Mouse (Mus musculus) liver, embryonic 16.5 days (tissue): ENCODE measurements around the gene Ces1b. TPM values are rescaled to one million over a fixed set of nuclear protein-coding genes. Genes with fewer than 3 reads are reported as not detected.

Experiments used
- ATAC-seq: fragments of 200-750 bp; cut with Nextera tagmentation; 2 replicates; pipeline ENCODE4 v1.8.0; 2017; ENCODE audit warnings: low read depth, mild to moderate bottlenecking, moderate number of reproducible peaks, moderate library complexity
- H3K27ac ChIP-seq: fragments of 300-500 bp; sonication (generic); 2 replicates; pipeline ENCODE4 v1.5.1; 2014; ENCODE audit warnings: mild to moderate bottlenecking, low read length
- H3K27me3 ChIP-seq: fragments of 300-500 bp; sonication (generic); 2 replicates; pipeline ENCODE4 v1.6.1; 2014; ENCODE audit warnings: low read depth, low read length, mixed read lengths; ENCODE audit not compliant: control insufficient read depth, insufficient read depth
- H3K36me3 ChIP-seq: fragments of 300-500 bp; sonication (generic); 2 replicates; pipeline ENCODE4 v1.6.1; 2014; ENCODE audit warnings: mild to moderate bottlenecking; ENCODE audit not compliant: control insufficient read depth, insufficient read depth
- H3K4me1 ChIP-seq: fragments of 300-500 bp; sonication (generic); 2 replicates; pipeline ENCODE4 v1.6.1; 2014; ENCODE audit warnings: low read depth, low read length, mixed read lengths; ENCODE audit not compliant: control insufficient read depth
- H3K4me2 ChIP-seq: fragments of 300-500 bp; sonication (generic); 2 replicates; pipeline ENCODE4 v1.6.1; 2014; ENCODE audit warnings: low read depth, low read length, mixed read lengths
- H3K4me3 ChIP-seq: fragments of 300-500 bp; sonication (generic); 2 replicates; pipeline ENCODE4 v1.5.1; 2014; ENCODE audit warnings: low read depth, mild to moderate bottlenecking, low read length
- H3K9ac ChIP-seq: fragments of 300-500 bp; sonication (generic); 2 replicates; pipeline ENCODE4 v1.6.1; 2014; ENCODE audit warnings: low read depth, low read length
- H3K9me3 ChIP-seq: fragments of 300-500 bp; sonication (generic); replicated peaks from 2 replicates; pipeline ENCODE4 v1.6.1; 2016; ENCODE audit warnings: low read length; ENCODE audit not compliant: control insufficient read depth
- WGBS: fragments of 180-500 bp; shearing (Covaris S2); extraction: QIAGEN DNeasy Blood & Tissue Kit; methylation state at CpG from one replicate; pipeline ENCODE4 v1.1.7; 2014; ENCODE audit not compliant: insufficient replicate concordance; 5-methylcytosine and 5-hydroxymethylcytosine counted together
- polyA plus RNA-seq: library from polyadenylated mRNA; unstranded; fragments of >200 nt; fragmentation: Nextera tagmentation; extraction: Ambion mirVana; gene quantifications from 2 replicates; pipeline ENCODE4 v1.2.1, GENCODE M21; 2015

Ces1b gene
- polyA plus RNA-seq = not detected in 2 replicates

DNA sequence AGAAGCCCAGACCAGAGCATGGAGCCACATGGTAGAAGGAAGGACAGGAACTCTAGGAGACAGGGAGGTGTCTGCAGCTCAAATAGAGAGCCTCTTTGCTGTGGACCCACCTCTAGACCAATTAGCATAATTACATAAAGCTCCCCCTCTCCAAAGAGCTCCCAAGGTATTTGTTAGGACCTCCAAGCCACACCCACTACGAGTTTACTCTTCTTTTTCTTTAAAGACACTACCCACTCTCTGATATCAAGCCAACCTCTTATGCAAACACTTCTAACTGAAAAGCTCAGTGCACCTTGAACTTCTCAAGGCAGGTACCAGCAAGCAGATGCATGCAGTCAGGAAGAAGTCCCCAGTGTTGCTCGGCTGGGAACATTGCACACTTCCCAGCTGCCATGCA, at the start of gene Ces1b:
Gene Ces1b, minus strand, starts transcription at position 131 of the 400 bp plus-strand sequence.
- H3K9ac ChIP-seq = no peak within 1 kb of the TSS
- no peaks in the 10 kb centered on the region for H3K4me1 ChIP-seq
- ATAC-seq = no peak
- H3K4me3 ChIP-seq = no peak within 1 kb of the TSS
- no peak within 1 kb of the TSS for H3K27ac ChIP-seq
- no peaks in the 10 kb centered on the region for H3K36me3 ChIP-seq
- H3K9me3 ChIP-seq = no peaks in the 10 kb centered on the region
- no peaks in the 10 kb centered on the region for H3K27me3 ChIP-seq
- 33% methylated on average over 2 of the region's 2 CpGs for WGBS
- no peak within 1 kb of the TSS for H3K4me2 ChIP-seq

DNA sequence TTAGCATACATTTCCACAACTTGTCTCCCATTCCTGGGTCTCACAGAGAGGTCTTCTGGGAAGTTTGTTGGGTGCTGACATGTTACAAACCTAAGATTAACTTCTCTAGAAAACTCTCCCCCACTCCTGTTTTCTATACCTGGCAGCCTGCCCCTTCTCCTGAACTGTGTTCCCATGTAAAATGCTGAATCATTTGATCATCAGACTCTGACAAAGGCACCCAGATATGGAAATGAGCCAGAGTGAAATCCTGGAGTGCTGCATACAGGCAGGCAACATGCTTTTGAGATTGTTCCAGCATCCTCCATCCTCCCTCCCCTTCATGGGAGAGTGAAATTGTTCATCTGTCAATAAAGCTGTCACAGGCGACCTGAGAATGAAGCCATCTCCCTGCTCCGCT, 46.7 kb upstream of the Ces1b start:
- Histone ChIP-seq H3K4me1 (no peaks in the 10 kb centered on the region), H3K4me3 (no peak overlapping the region), H3K9me3 (no peaks in the 10 kb centered on the region), H3K27me3 (no peaks in the 10 kb centered on the region), H3K27ac (no peak overlapping the region), H3K9ac (no peak overlapping the region), H3K36me3 (no peaks in the 10 kb centered on the region), H3K4me2 (no peak overlapping the region)
- 49% methylated on average over 2 of the region's 2 CpGs for WGBS
- ATAC-seq = no peak

DNA sequence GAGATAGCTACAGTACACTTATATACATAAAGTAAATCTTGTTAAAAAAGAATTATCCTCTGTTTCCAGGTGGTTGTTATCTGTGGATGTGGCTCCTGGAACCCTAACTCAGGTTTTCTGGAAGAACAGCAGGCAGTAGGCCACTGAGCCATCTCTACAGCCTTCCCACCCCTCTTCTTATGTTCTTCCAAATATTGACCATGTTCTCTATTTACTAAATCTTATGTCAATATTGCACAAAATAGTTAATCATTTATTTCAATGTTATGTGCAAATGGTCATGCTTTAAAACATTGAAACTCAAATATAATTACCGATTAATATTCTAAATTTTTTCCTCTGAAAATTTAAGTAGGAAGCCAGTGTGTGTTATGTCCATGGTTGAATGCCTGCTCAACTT, 42.2 kb upstream of the Ces1b start:
- ATAC-seq = no peak; the same call in 1 of the 2 replicates
- H3K27me3 ChIP-seq = no peaks in the 10 kb centered on the region
- no peak overlapping the region for H3K4me3 ChIP-seq
- 58% methylated on average over 1 of the region's 1 CpGs for WGBS
- H3K4me2 ChIP-seq = no peak overlapping the region
- no peak overlapping the region for H3K27ac ChIP-seq
- no peaks in the 10 kb centered on the region for H3K9me3 ChIP-seq
- no peaks in the 10 kb centered on the region for H3K36me3 ChIP-seq
- no peaks in the 10 kb centered on the region for H3K4me1 ChIP-seq
- H3K9ac ChIP-seq = no peak overlapping the region

DNA sequence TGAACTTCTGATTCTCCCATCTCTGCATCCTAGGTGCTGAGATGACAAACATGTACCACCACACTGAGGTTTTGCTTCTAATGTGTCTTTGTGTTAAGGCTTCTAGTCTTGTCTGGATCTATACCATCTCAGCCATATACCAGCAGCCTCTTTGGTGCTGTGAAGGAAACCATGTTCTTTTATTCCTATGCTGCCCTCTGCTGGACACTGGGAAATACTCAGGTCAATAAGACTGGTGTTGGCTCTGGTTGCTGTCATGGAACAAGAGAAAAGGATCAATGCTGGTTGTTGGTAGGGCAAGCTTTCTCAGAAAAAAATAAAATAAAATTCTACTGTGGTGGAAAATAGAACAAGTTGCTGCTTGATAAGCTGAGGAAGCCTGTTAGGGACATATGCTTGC, 15.6 kb upstream of the Ces1b start:
- H3K9me3 ChIP-seq = no peaks in the 10 kb centered on the region
- no peaks in the 10 kb centered on the region for H3K36me3 ChIP-seq
- no peak overlapping the region for H3K4me3 ChIP-seq
- no peak overlapping the region for H3K27ac ChIP-seq
- no peaks in the 10 kb centered on the region for H3K4me1 ChIP-seq
- no peak for ATAC-seq
- no peak overlapping the region for H3K4me2 ChIP-seq
- H3K9ac ChIP-seq = no peak overlapping the region
- H3K27me3 ChIP-seq = no peaks in the 10 kb centered on the region

DNA sequence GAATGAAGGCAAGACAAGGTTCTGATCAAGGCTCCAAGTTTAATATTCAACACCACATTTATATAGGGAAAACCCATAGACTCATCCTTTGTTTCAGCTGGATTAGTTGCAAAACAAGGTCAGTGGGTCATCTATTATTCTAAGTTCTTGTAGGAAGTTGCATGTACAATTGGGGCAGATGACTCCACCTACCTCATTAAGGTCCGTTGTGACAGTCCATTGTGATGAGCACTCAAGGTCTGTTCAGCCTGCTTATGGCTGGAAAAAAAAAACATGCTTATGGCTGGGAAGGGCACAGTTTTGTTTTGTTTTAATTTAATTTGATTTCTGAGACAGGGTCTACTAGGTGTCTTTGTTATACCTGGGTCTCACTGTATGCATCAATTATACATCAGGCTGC, 11.5 kb upstream of the Ces1b start:
- Histone ChIP-seq H3K4me1 (no peaks in the 10 kb centered on the region), H3K9ac (no peak overlapping the region), H3K4me3 (no peak overlapping the region), H3K27ac (no peak overlapping the region), H3K27me3 (no peaks in the 10 kb centered on the region), H3K9me3 (no peaks in the 10 kb centered on the region), H3K4me2 (no peak overlapping the region), H3K36me3 (no peaks in the 10 kb centered on the region)
- 30% methylated on average over 1 of the region's 1 CpGs for WGBS
- no peak for ATAC-seq

DNA sequence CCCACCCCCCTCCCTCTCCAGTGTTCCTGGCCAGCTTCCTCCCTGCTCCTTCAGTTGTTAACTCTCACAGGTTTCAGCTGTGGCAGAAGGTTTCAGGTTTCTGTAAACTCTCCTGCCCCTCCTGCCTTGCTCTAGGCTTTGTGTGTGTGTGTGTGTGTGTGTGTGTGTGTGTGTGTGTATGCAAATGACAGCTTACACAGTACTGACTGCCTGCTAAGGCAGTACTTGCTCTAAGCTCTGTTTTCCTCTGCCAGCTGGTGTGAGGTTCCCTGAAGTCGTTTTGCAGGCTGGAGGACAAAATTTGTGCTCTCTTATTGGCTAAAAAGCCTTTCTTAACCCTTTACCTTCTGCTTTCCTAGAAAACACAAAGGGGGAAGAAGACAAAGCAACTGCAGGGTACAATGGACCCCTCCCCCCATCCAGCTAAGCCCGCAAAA, 8.9 kb upstream of the Ces1b start:
- no peaks in the 10 kb centered on the region for H3K4me1 ChIP-seq
- no peaks in the 10 kb centered on the region for H3K9me3 ChIP-seq
- H3K4me3 ChIP-seq = no peak overlapping the region
- H3K36me3 ChIP-seq = no peaks in the 10 kb centered on the region
- no peak for ATAC-seq
- no peak overlapping the region for H3K27ac ChIP-seq
- H3K4me2 ChIP-seq = no peak overlapping the region
- no peak overlapping the region for H3K9ac ChIP-seq
- H3K27me3 ChIP-seq = no peaks in the 10 kb centered on the region
- WGBS = 4% methylated on average over 2 of the region's 2 CpGs

DNA sequence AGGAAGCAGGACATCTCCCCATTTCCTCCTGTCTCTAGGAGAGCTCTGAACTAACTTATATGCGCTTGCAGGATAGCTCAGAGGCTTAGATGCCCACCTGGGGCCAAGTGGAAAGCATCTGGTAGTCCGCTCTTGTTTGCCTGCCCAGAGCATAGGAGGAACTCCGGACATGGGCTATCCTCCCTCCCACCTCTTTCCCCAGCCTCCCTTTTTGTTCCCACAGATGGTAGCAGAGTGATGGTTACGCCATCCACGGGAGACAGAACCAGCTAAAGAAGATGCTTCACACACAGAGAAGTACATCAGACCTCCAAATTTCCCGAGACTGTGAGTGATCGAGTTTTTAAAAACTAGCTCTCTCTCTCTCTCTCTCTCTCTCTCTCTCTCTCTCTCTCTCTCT, 8.4 kb upstream of the Ces1b start:
- H3K9me3 ChIP-seq = no peaks in the 10 kb centered on the region
- 29% methylated on average over 7 of the region's 7 CpGs for WGBS
- no peaks in the 10 kb centered on the region for H3K4me1 ChIP-seq
- no peaks in the 10 kb centered on the region for H3K27me3 ChIP-seq
- H3K9ac ChIP-seq = no peak overlapping the region
- no peaks in the 10 kb centered on the region for H3K36me3 ChIP-seq
- no peak overlapping the region for H3K4me2 ChIP-seq
- ATAC-seq = no peak
- no peak overlapping the region for H3K4me3 ChIP-seq
- no peak overlapping the region for H3K27ac ChIP-seq

DNA sequence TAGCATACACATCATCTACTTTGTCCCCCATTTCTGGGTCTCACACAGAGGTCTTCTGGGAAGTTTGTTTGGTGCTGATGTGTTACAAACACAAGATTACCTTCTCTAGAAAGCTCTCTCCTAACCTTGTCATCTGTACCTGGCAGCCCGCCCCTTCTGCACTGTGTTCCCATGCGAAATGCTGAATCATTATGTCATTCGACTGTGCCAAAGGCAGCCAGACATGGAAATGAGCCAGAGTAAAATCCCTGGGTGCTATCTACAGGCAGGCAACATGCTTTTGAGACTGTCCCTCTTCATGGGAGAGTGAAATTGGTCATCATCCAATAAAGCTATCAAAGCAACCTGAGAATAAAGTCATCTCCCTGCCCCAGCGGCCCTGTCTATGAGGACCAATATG, 4.6 kb downstream of the Ces1b start:
- no peaks in the 10 kb centered on the region for H3K27me3 ChIP-seq
- no peak overlapping the region for H3K9ac ChIP-seq
- no peak for ATAC-seq
- H3K9me3 ChIP-seq = no peaks in the 10 kb centered on the region
- no peaks in the 10 kb centered on the region for H3K4me1 ChIP-seq
- 67% methylated on average over 4 of the region's 4 CpGs for WGBS
- H3K4me2 ChIP-seq = no peak overlapping the region
- no peaks in the 10 kb centered on the region for H3K36me3 ChIP-seq
- no peak overlapping the region for H3K4me3 ChIP-seq
- H3K27ac ChIP-seq = no peak overlapping the region

DNA sequence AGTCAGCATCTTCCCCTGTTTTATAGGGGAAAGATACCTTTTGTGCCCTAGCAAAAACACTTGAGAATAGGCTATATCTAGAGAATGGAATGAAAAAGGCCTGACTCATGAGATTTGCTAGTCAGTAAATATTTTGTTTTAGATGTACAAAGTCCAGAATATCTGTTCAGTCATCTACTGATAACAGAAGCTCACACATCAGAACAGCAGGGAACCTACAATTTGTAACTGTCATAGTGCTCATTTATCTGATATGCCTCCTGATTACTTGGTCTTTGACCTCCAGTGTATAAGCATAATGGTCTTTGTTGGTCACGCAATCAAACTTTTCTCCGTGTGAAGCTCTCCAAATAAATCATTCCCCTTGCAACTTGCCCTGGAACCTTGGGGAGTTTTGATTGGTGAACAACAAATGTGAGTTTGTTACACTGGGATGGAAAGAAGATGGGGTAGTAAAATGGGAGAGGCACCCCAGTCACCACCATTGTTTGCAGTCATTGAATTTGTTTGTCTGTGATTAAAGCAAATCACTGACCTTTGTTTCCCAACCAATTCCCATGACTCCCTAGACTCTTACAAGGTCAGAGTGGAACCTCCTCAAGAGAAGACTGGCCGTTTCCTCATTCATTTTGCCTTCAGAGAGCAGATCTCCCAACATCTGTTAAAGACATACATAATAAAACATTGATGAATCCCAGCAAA, 16.2 kb downstream of the Ces1b start:
- H3K27ac ChIP-seq = no peak overlapping the region
- no peak overlapping the region for H3K9ac ChIP-seq
- no peak overlapping the region for H3K4me2 ChIP-seq
- H3K4me3 ChIP-seq = no peak overlapping the region
- no peaks in the 10 kb centered on the region for H3K36me3 ChIP-seq
- H3K4me1 ChIP-seq = no peaks in the 10 kb centered on the region
- WGBS = 68% methylated on average over 3 of the region's 3 CpGs
- H3K27me3 ChIP-seq = no peaks in the 10 kb centered on the region
- no peaks in the 10 kb centered on the region for H3K9me3 ChIP-seq
- no peak for ATAC-seq
